Mouse (Mus musculus): ENCODE data around the gene Bmt2.

GRCm38 (mm10) chr6:13617110-13617509, 60.7 kb downstream of the Bmt2 start:
- TF ChIP-seq CTCF (IDR thresholded peaks at IDR 0.05; ENCODE audit: low read depth) (no peak), EP300 (IDR thresholded peaks at IDR 0.05; ENCODE audit: low read depth) (no peak)

All from heart, postnatal 0 days (tissue).